Mouse (Mus musculus) embryonic facial prominence, embryonic 10.5 days (tissue): Measurements from ENCODE around the gene Phyhipl. TPM values are rescaled to one million over a fixed set of nuclear protein-coding genes. Genes with fewer than 3 reads are reported as not detected.

Source experiments
- DNase-seq: peaks from one replicate; pipeline ENCODE4 v3.0.0-alpha.2; 2017; ENCODE audit warnings: low spot score
- H3K27ac ChIP-seq: fragments of 300-500 bp; sonication (generic); replicated peaks from 2 replicates; pipeline ENCODE4 v1.5.1; 2016; ENCODE audit warnings: mild to moderate bottlenecking
- H3K27me3 ChIP-seq: fragments of 300-500 bp; sonication (generic); replicated peaks from 2 replicates; pipeline ENCODE4 v1.6.1; 2016; ENCODE audit warnings: low read depth, mild to moderate bottlenecking; ENCODE audit not compliant: poor library complexity, severe bottlenecking
- H3K36me3 ChIP-seq: fragments of 300-500 bp; sonication (generic); replicated peaks from 2 replicates; pipeline ENCODE4 v1.6.1; 2016; ENCODE audit warnings: mild to moderate bottlenecking, moderate library complexity
- H3K4me1 ChIP-seq: fragments of 300-500 bp; sonication (generic); 2 replicates; pipeline ENCODE4 v1.6.1; 2016
- H3K4me3 ChIP-seq: fragments of 300-500 bp; sonication (generic); 2 replicates; pipeline ENCODE4 v1.5.1; 2016; ENCODE audit warnings: mild to moderate bottlenecking, moderate library complexity
- H3K9me3 ChIP-seq: fragments of 300-500 bp; sonication (generic); 2 replicates; pipeline ENCODE4 v1.6.1; 2016; ENCODE audit warnings: mild to moderate bottlenecking
- WGBS: fragments of 180-500 bp; shearing (Covaris S2); methylation state at CpG from one replicate; pipeline ENCODE4 v1.1.7; 2016; 5-methylcytosine and 5-hydroxymethylcytosine counted together
- polyA plus RNA-seq: library from polyadenylated mRNA; unstranded; fragments of >200 nt; fragmentation: Nextera tagmentation; extraction: Ambion mirVana; gene quantifications from 2 replicates; pipeline ENCODE4 v1.2.1, GENCODE M21; 2016

Phyhipl gene
- polyA plus RNA-seq, 1 experiment from 2014 or later, result 9.2 TPM

DNA sequence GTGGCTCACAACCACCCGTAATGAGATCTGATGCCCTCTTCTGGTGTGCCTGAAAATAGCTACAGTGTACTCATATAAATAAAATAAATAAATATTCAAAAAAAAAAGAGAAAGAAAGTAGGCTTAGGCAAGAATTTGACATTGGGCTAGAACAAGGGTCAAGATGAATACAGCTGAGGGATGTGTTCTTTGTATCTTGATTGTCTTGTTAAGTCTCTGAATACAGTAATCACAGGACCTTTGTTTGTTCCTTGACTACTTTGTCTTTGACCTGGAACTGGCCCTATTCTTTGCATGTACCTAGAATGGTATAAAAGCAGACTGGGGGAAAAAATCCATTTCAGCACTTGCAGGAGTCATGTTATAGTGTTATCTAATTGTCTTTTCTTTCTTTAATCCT is 44.1 kb downstream of the Phyhipl start:
- WGBS, result 86% methylated on average over 1 of the region's 1 CpGs
- Histone ChIP-seq H3K27ac (no peak overlapping the region), H3K36me3 (no peaks in the 10 kb centered on the region), H3K4me3 (no peak overlapping the region), H3K27me3 (no peaks in the 10 kb centered on the region), H3K9me3 (no peaks in the 10 kb centered on the region), H3K4me1 (no peaks in the 10 kb centered on the region)
- DNase-seq, result no peak

DNA sequence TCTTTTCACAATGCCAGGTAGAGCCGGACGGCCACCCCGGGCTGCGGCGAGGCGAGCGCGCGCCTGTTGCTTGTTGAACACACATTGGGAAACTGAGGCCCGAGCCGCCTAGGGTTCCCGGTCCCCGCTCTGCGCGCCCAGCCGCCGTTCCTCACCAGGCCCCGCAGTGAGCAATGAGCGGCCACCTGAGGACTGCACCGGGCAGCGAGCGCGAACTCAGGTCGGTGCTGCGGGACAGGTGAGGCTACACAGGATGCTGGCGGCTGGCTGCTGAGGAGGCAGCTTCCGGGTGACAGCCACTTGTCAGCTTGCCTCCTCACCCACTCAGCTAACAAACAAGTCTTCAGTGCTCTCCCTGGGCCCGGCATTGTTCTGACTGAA is 55.9 kb downstream of the Phyhipl start:
- Histone ChIP-seq H3K9me3 (no peaks in the 10 kb centered on the region), H3K4me3 (peak overlapping the region; percentile 78), H3K36me3 (no peaks in the 10 kb centered on the region), H3K27ac (peak overlapping the region; percentile 78), H3K27me3 (peaks cover 46% of the 10 kb centered on the region), H3K4me1 (peaks cover 17% of the 10 kb centered on the region)
- no peak for DNase-seq
- under 1% methylated on average over 28 of the region's 28 CpGs for WGBS

DNA sequence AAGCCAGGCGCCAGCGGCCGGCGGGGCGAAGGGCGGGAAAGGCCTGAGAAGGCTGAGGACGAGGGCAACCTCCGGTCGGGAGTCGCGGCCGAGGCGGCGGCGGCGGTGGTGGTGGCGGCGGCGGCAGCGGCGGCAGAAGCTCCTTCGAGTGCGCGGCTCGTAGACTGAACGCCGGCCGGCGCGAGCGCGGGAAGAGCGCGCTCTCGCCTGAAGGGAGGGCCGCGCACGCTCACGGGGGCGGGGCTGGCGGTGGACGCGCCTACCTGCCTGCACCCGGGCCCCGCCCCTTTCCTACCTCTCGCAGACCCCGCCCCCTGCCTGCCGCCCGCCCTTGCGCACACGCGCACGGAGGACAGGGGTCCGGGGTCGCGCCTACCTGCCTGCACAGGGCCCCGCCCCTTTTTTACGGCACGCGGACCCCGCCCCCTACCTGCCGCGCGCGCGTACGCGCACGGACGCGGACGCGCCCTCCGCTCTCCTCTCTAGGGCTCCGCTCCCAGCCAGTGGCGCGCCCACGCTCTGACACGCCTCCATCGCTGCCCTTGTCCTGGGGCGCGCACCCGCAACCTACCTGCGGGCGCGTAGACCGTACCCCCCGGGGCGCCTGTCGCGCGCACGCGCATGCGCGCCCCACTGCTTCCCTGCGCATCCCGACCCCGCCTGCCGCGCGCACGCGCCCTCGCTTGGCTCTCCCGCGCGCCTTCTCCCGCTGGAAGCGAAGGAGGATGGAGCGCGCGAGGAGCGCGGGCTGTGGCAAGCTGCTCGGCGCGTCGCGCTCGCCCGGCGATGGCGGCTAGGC is 56.4 kb downstream of the Phyhipl start:
- under 1% methylated on average over 124 of the region's 124 CpGs for WGBS
- Histone ChIP-seq H3K9me3 (no peaks in the 10 kb centered on the region), H3K27me3 (peaks cover 46% of the 10 kb centered on the region), H3K4me1 (peaks cover 17% of the 10 kb centered on the region), H3K27ac (peak overlapping the region; percentile 78), H3K4me3 (peak overlapping the region; percentile 78), H3K36me3 (no peaks in the 10 kb centered on the region)
- DNase-seq, result peak; percentile 91

DNA sequence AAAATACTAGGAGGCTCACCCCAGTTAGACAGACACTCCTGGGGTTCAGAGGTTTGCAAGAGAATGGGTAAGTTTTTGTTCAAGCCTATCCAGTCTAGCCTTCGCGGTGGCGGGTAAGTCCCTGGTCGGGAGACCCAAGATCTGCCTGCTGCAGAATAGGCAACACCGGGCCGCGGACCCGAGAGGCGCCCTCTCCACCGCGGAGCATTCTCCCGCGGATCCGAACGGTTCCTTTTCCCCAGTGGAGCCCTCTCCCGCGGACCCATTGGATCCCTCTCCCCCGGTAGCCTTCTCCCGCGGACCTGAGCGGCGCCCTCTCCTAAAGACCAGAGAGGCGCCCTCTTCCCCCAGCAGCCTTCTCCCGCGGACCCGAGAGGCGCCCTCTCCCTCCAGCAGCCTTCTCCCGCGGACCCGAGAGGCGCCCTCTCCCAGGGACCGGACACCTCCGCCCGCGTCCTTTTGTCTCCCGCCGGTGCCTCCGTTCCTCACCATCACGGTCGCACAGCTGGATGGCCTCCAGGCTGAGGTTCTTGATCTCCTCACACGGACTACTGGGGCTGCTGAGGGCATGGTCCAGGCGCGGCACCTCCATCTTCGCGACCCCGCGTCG is 57.1 kb downstream of the Phyhipl start:
- WGBS, result under 1% methylated on average over 48 of the region's 48 CpGs

DNA sequence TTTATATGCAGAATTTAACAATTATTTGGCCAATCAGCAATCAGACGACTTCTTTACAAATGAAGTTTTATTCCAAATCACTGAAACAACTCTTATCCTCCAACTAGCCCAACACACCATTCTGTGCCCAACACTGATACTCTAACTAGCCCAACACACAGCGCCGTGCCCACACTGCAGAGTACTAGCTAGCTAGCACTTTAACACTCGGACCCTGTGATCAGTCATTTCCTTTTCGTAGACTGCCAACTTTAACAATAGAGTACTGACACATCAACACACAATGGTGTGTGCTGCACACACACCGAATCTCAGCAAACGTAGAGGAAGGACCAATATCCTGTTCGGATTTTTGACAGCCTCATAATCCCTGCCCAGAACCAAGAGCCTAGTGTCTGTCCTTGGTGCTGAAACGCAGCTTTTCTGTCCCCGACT is 57.7 kb downstream of the Phyhipl start:
- H3K4me3 ChIP-seq, result peak overlapping the region; percentile 78
- H3K4me1 ChIP-seq, result peaks cover 17% of the 10 kb centered on the region
- peaks cover 46% of the 10 kb centered on the region for H3K27me3 ChIP-seq
- no peak for DNase-seq
- no peaks in the 10 kb centered on the region for H3K9me3 ChIP-seq
- H3K27ac ChIP-seq, result no peak overlapping the region
- no peaks in the 10 kb centered on the region for H3K36me3 ChIP-seq
- 22% methylated on average over 10 of the region's 10 CpGs for WGBS

More for the DNA sequence above, 57.1 kb downstream of the Phyhipl start:
- Histone ChIP-seq H3K27me3 (peaks cover 46% of the 10 kb centered on the region), H3K27ac (peak overlapping the region; percentile 77), H3K36me3 (no peaks in the 10 kb centered on the region), H3K4me3 (peak overlapping the region; percentile 78), H3K9me3 (no peaks in the 10 kb centered on the region), H3K4me1 (peaks cover 17% of the 10 kb centered on the region)
- peak; percentile 68 for DNase-seq

DNA sequence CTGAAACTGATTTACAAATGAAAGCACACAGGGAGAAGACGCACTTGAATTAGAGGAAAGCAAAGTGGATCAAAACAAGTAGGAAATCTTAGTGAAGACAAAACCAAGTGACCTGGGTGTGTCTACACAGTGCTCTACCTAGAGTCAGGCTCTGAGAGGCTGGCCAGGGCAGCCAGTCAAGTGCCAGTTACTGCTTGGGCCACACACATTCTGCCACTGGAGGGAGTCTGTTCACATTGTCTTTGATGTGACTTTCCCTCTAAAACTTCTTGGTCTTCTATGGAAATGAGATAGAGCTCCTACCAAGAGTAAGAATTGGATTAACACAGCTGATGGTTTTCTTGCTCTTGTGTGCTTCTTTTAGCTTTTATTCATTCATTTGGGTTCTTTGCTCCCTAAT is 61.8 kb downstream of the Phyhipl start:
- no peak for DNase-seq
- H3K4me3 ChIP-seq, result no peak overlapping the region
- H3K27ac ChIP-seq, result no peak overlapping the region
- peaks cover 7% of the 10 kb centered on the region for H3K4me1 ChIP-seq
- H3K36me3 ChIP-seq, result no peaks in the 10 kb centered on the region
- peaks cover 15% of the 10 kb centered on the region for H3K27me3 ChIP-seq
- WGBS, result 51% methylated on average over 1 of the region's 1 CpGs
- no peaks in the 10 kb centered on the region for H3K9me3 ChIP-seq

DNA sequence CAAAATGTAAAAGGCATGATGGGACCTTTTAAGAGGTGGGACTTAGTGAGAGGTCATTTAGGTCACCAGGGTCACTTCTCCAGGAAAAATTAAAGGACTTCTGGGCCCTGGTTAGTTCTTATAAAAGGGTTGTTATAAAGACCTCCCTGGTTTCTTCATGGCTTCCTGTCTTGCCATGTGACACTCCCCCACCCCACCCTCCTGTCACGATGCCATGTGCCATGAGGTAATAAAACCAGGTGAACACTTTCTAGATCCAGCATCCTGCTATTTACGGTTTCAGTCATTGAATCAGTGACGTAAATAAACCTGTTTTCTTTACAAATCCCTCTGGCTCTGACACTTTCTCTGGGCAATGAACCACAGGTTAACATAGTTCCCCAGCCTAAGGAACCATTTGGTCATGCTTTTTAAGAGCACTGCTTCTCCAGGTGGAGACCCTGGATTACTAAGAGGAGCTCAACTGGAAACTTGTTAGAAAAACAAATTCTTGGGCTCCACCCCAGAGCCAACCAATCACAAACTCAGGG is 68.8 kb downstream of the Phyhipl start:
- Histone ChIP-seq H3K4me3 (no peak overlapping the region), H3K36me3 (no peaks in the 10 kb centered on the region), H3K27me3 (no peaks in the 10 kb centered on the region), H3K4me1 (peaks cover 4% of the 10 kb centered on the region; the same call in 1 of the 2 replicates), H3K27ac (no peak overlapping the region), H3K9me3 (no peaks in the 10 kb centered on the region)
- WGBS, result 78% methylated on average over 3 of the region's 3 CpGs
- no peak for DNase-seq

DNA sequence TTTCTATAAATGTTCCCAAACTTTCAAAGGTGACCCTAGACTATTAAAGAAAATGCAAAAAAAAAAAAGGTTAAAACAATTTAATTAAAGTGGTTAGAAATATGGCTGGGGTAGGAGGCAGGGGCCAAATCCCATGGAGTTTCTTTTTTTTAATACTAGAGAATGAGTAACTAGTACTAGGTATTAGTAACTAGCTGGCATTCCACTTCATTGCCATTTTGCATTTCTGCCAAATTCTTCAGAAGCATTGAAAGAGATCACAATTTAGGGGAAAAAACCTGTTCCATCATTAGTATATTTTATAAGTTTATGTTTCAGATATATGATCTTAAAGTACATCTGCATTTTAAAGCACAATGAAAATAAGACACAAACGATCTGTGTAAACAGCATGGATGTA is 71.6 kb downstream of the Phyhipl start:
- Histone ChIP-seq H3K27me3 (no peaks in the 10 kb centered on the region), H3K36me3 (no peaks in the 10 kb centered on the region), H3K4me3 (no peak overlapping the region), H3K9me3 (no peaks in the 10 kb centered on the region), H3K27ac (no peak overlapping the region), H3K4me1 (peaks cover 4% of the 10 kb centered on the region; the same call in 1 of the 2 replicates)
- no peak for DNase-seq
- WGBS, result 95% methylated on average over 1 of the region's 1 CpGs

DNA sequence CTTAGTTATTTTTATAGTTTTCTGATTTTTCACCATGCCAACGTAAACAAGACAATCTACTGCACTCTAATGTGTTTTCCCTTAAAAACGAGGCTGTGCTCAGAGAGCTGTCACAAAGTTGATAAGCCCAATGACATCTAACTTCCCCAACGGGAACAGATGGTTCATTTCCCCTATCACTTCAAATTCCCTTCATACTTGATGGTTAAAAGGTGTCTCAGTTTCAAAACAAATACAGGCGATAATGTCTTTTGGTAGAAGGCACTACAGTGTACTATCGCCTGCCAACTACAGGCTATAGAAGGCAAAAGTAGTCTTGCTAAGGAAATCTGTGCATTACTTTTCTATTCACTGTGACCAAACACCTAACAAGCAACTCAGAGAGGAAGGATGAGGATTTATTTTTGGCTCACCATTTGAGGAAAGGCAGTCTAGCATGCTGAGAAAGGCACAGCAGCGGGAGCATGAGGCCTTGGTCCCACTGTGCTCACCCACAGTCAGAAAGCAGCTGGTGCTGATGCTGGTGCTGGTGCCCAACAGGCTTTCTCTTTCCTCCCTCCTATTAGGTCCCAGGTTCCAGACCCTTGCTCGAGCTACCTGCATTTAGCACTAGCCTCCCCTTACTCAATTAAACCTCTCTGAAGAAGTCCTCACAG is 74.1 kb downstream of the Phyhipl start:
- DNase-seq, result no peak
- Histone ChIP-seq H3K4me1 (no peaks in the 10 kb centered on the region), H3K4me3 (no peak overlapping the region), H3K27ac (no peak overlapping the region), H3K9me3 (no peaks in the 10 kb centered on the region), H3K36me3 (no peaks in the 10 kb centered on the region), H3K27me3 (no peaks in the 10 kb centered on the region)
- WGBS, result 69% methylated on average over 7 of the region's 7 CpGs

DNA sequence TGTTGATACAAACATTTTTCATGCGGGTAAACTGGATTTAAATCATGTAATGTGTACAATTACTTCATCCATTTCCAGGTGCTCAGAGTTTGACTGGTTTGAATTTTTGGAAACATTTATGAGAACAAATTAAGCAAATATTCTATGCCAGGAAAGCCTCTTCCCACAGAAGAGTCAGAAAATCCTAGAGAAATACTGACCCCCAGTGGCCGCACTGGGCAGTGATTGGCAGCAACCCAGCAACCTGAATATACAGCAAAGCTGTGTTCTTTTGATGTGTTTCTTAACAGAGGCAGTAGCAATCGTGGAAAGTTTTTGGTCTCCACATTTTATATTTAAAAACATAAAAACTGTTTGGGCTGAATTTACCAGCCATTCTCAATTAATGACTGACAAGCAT is 92.1 kb downstream of the Phyhipl start:
- H3K27ac ChIP-seq, result no peak overlapping the region
- H3K4me1 ChIP-seq, result no peaks in the 10 kb centered on the region
- H3K36me3 ChIP-seq, result 0 out of 2 replicates have a peak, but pooled peaks cover 3% of the 10 kb centered on the region
- WGBS, result 30% methylated on average over 3 of the region's 3 CpGs
- no peaks in the 10 kb centered on the region for H3K9me3 ChIP-seq
- H3K4me3 ChIP-seq, result no peak overlapping the region
- DNase-seq, result peak; percentile 78
- no peaks in the 10 kb centered on the region for H3K27me3 ChIP-seq

DNA sequence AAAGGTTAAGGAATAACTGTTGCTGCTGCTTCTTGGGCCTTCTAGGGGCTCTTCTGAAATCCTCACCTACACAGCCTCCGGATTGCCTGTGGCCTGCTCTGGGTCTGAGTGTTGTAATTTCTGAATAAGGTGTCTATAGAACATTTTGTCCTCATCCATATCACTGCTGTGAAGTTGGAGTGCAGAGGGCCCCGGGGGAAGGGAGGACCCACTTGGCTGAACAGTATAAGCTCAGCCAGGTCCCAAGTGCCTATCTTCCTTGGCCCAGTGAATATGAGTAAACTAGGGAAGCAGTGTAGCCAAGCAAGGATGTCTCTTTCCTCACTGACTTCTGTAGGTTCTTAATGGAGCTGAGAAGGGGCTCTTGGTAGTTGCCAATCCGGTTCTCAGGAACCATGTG is 103.2 kb downstream of the Phyhipl start:
- Histone ChIP-seq H3K4me1 (no peaks in the 10 kb centered on the region), H3K27ac (no peak overlapping the region), H3K36me3 (peaks cover 24% of the 10 kb centered on the region; the same call in 1 of the 2 replicates), H3K9me3 (no peaks in the 10 kb centered on the region), H3K27me3 (no peaks in the 10 kb centered on the region), H3K4me3 (no peak overlapping the region)
- WGBS, result 91% methylated on average over 3 of the region's 3 CpGs
- DNase-seq, result no peak

DNA sequence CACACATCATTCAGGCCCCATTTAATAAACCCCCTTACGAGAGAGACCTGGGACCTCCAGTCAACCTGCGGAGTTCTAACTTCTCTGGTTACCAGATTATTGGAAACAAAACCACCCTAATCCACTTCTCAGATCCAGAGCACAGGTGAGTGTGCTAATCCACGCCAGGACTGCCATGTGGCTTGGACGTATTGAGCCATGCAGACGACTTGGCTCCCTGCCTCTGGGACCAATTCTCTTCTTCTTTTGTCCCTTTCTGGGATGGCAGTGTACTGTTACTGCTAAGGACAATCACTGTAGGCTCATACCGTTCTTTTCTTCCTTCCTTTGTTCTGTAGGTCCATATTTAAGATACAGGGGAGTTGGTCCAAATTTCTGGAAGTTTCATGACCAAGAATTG is 112.9 kb downstream of the Phyhipl start:
- Histone ChIP-seq H3K27me3 (no peaks in the 10 kb centered on the region), H3K36me3 (peaks cover under 1% of the 10 kb centered on the region; the same call in 1 of the 2 replicates), H3K27ac (no peak overlapping the region), H3K4me3 (no peak overlapping the region), H3K4me1 (no peaks in the 10 kb centered on the region), H3K9me3 (no peaks in the 10 kb centered on the region)
- 76% methylated on average over 6 of the region's 6 CpGs for WGBS
- no peak for DNase-seq
